Mouse (Mus musculus) limb, embryonic 15.5 days (tissue): ENCODE results near the gene Cftr. TPM values are rescaled to one million over a fixed set of nuclear protein-coding genes. Genes with fewer than 3 reads are reported as not detected.

Experiments used
- ATAC-seq: fragments of 200-750 bp; cut with Nextera tagmentation; 2 replicates; pipeline ENCODE4 v1.8.0; 2017; ENCODE audit warnings: low read depth, moderate TSS enrichment; ENCODE audit not compliant: insufficient number of reproducible peaks, low FRiP score, low TSS enrichment
- H3K27ac ChIP-seq: fragments of 300-500 bp; sonication (generic); 2 replicates; pipeline ENCODE4 v1.5.1; 2015; ENCODE audit warnings: moderate library complexity, mild to moderate bottlenecking, inconsistent platforms
- H3K27me3 ChIP-seq: fragments of 300-500 bp; sonication (generic); 2 replicates; pipeline ENCODE4 v1.6.1; 2015; ENCODE audit warnings: inconsistent platforms
- H3K36me3 ChIP-seq: fragments of 300-500 bp; sonication (generic); 2 replicates; pipeline ENCODE4 v1.6.1; 2015; ENCODE audit warnings: inconsistent platforms
- H3K4me1 ChIP-seq: fragments of 300-500 bp; sonication (generic); 2 replicates; pipeline ENCODE4 v1.6.1; 2015; ENCODE audit warnings: inconsistent platforms
- H3K4me2 ChIP-seq: fragments of 300-500 bp; sonication (generic); 2 replicates; pipeline ENCODE4 v1.6.1; 2015; ENCODE audit warnings: mild to moderate bottlenecking, inconsistent platforms
- H3K4me3 ChIP-seq: fragments of 300-500 bp; sonication (generic); 2 replicates; pipeline ENCODE4 v1.5.1; 2015; ENCODE audit warnings: mild to moderate bottlenecking, inconsistent platforms
- H3K9ac ChIP-seq: fragments of 300-500 bp; sonication (generic); 2 replicates; pipeline ENCODE4 v1.6.1; 2015; ENCODE audit warnings: inconsistent platforms
- H3K9me3 ChIP-seq: fragments of 300-500 bp; sonication (generic); 2 replicates; pipeline ENCODE4 v1.6.1; 2016; ENCODE audit warnings: inconsistent platforms
- whole genome bisulfite sequencing: fragments of 180-500 bp; shearing (Covaris S2); methylation state at CpG from one replicate; pipeline ENCODE4 v1.1.7; 2015; 5-methylcytosine and 5-hydroxymethylcytosine counted together
- polyA plus RNA-seq: library from polyadenylated mRNA; unstranded; fragments of >200 nt; fragmentation: Nextera tagmentation; extraction: Ambion mirVana; gene quantifications from 2 replicates; pipeline ENCODE4 v1.2.1, GENCODE M21; 2015

Cftr gene
- polyA plus RNA-seq: 0.12 and 0.28 TPM in 2 replicates

- H3K27me3 ChIP-seq: no peaks in the 10 kb centered on the region
- no peaks in the 10 kb centered on the region for H3K36me3 ChIP-seq
- no peaks in the 10 kb centered on the region for H3K9me3 ChIP-seq
- WGBS: 3% methylated on average over 35 of the region's 45 CpGs
- peak within 1 kb of the TSS; percentile 85 for H3K4me2 ChIP-seq
- no peaks in the 10 kb centered on the region for H3K4me1 ChIP-seq
- no peak within 1 kb of the TSS for H3K27ac ChIP-seq
- H3K9ac ChIP-seq: peak within 1 kb of the TSS; percentile 31; the same call in 1 of the 2 replicates
- 0 out of 2 replicates have a peak, but pooled peaks have one; percentile 4 for ATAC-seq
- H3K4me3 ChIP-seq: peak within 1 kb of the TSS; percentile 47
These were observed at the start of gene Cftr for GRCm38 (mm10) chr6:18170311-18170922. Gene Cftr (plus strand): TSS chr6:18170687.

- H3K27me3 ChIP-seq: no peaks in the 10 kb centered on the region
- ATAC-seq: no peak
- H3K4me2 ChIP-seq: no peak overlapping the region
- H3K9me3 ChIP-seq: no peaks in the 10 kb centered on the region
- H3K4me3 ChIP-seq: no peak overlapping the region
- H3K4me1 ChIP-seq: no peaks in the 10 kb centered on the region
- no peaks in the 10 kb centered on the region for H3K36me3 ChIP-seq
- H3K27ac ChIP-seq: no peak overlapping the region
- 68% methylated on average over 2 of the region's 2 CpGs for WGBS
- H3K9ac ChIP-seq: no peak overlapping the region
These were observed 43.1 kb upstream of the Cftr start for GRCm38 (mm10) chr6:18127206-18127983.

GRCm38 (mm10) chr6:18128059-18128458 lies 42.4 kb upstream of the Cftr start:
- WGBS: 81% methylated on average over 4 of the region's 4 CpGs
- no peaks in the 10 kb centered on the region for H3K4me1 ChIP-seq
- H3K4me3 ChIP-seq: no peak overlapping the region
- H3K27ac ChIP-seq: no peak overlapping the region
- no peak for ATAC-seq
- no peaks in the 10 kb centered on the region for H3K27me3 ChIP-seq
- H3K36me3 ChIP-seq: no peaks in the 10 kb centered on the region
- H3K4me2 ChIP-seq: no peak overlapping the region
- H3K9me3 ChIP-seq: no peaks in the 10 kb centered on the region
- H3K9ac ChIP-seq: no peak overlapping the region

- no peak overlapping the region for H3K4me3 ChIP-seq
- H3K9me3 ChIP-seq: no peaks in the 10 kb centered on the region
- H3K27ac ChIP-seq: no peak overlapping the region
- no peak for ATAC-seq
- H3K4me1 ChIP-seq: no peaks in the 10 kb centered on the region
- no peaks in the 10 kb centered on the region for H3K36me3 ChIP-seq
- 19% methylated on average over 1 of the region's 1 CpGs for WGBS
- H3K4me2 ChIP-seq: no peak overlapping the region
- no peaks in the 10 kb centered on the region for H3K27me3 ChIP-seq
- no peak overlapping the region for H3K9ac ChIP-seq
These were observed 35.2 kb upstream of the Cftr start for GRCm38 (mm10) chr6:18135246-18135645.

GRCm38 (mm10) chr6:18153031-18153430 lies 17.5 kb upstream of the Cftr start:
- ATAC-seq: no peak
- WGBS: 73% methylated on average over 4 of the region's 4 CpGs
- no peaks in the 10 kb centered on the region for H3K9me3 ChIP-seq
- H3K27me3 ChIP-seq: no peaks in the 10 kb centered on the region
- no peak overlapping the region for H3K27ac ChIP-seq
- H3K4me2 ChIP-seq: no peak overlapping the region
- no peaks in the 10 kb centered on the region for H3K36me3 ChIP-seq
- no peaks in the 10 kb centered on the region for H3K4me1 ChIP-seq
- H3K9ac ChIP-seq: no peak overlapping the region
- no peak overlapping the region for H3K4me3 ChIP-seq

GRCm38 (mm10) chr6:18169618-18170017 lies 869 bp upstream of the Cftr start:
- Histone ChIP-seq H3K36me3 (no peaks in the 10 kb centered on the region), H3K27me3 (no peaks in the 10 kb centered on the region), H3K27ac (no peak overlapping the region), H3K4me1 (no peaks in the 10 kb centered on the region), H3K9me3 (no peaks in the 10 kb centered on the region), H3K4me3 (no peak overlapping the region), H3K9ac (no peak overlapping the region), H3K4me2 (no peak overlapping the region; the same call in 1 of the 2 replicates)
- WGBS: 61% methylated on average over 1 of the region's 1 CpGs
- no peak for ATAC-seq

GRCm38 (mm10) chr6:18171614-18172013 lies 1.1 kb downstream of the Cftr start:
- Histone ChIP-seq H3K27me3 (no peaks in the 10 kb centered on the region), H3K27ac (no peak overlapping the region), H3K9ac (no peak overlapping the region), H3K4me1 (no peaks in the 10 kb centered on the region), H3K9me3 (no peaks in the 10 kb centered on the region), H3K4me3 (no peak overlapping the region), H3K36me3 (no peaks in the 10 kb centered on the region), H3K4me2 (no peak overlapping the region)
- ATAC-seq: no peak
- 57% methylated on average over 8 of the region's 8 CpGs for WGBS

GRCm38 (mm10) chr6:18177509-18177908 lies 7.0 kb downstream of the Cftr start:
- Histone ChIP-seq H3K4me2 (no peak overlapping the region), H3K9me3 (no peaks in the 10 kb centered on the region), H3K27ac (no peak overlapping the region), H3K36me3 (no peaks in the 10 kb centered on the region), H3K4me3 (no peak overlapping the region), H3K27me3 (no peaks in the 10 kb centered on the region), H3K4me1 (no peaks in the 10 kb centered on the region), H3K9ac (no peak overlapping the region)
- ATAC-seq: no peak
- WGBS: 62% methylated on average over 2 of the region's 2 CpGs

- Histone ChIP-seq H3K36me3 (no peaks in the 10 kb centered on the region), H3K27ac (no peak overlapping the region), H3K9ac (no peak overlapping the region), H3K27me3 (no peaks in the 10 kb centered on the region), H3K4me1 (no peaks in the 10 kb centered on the region), H3K4me3 (no peak overlapping the region), H3K9me3 (no peaks in the 10 kb centered on the region), H3K4me2 (no peak overlapping the region)
- WGBS: 68% methylated on average over 3 of the region's 3 CpGs
- no peak for ATAC-seq
These were observed 10.2 kb downstream of the Cftr start for GRCm38 (mm10) chr6:18180665-18181064.

- H3K9ac ChIP-seq: no peak overlapping the region
- H3K9me3 ChIP-seq: no peaks in the 10 kb centered on the region
- H3K4me3 ChIP-seq: no peak overlapping the region
- H3K4me2 ChIP-seq: no peak overlapping the region
- H3K36me3 ChIP-seq: no peaks in the 10 kb centered on the region
- no peak for ATAC-seq
- no peaks in the 10 kb centered on the region for H3K27me3 ChIP-seq
- no peaks in the 10 kb centered on the region for H3K4me1 ChIP-seq
- no peak overlapping the region for H3K27ac ChIP-seq
These were observed 12.4 kb downstream of the Cftr start for GRCm38 (mm10) chr6:18182903-18183302.

GRCm38 (mm10) chr6:18220691-18221090 lies 50.2 kb downstream of the Cftr start:
- H3K4me3 ChIP-seq: no peak overlapping the region
- H3K9me3 ChIP-seq: no peaks in the 10 kb centered on the region
- no peaks in the 10 kb centered on the region for H3K4me1 ChIP-seq
- H3K27ac ChIP-seq: no peak overlapping the region
- H3K9ac ChIP-seq: no peak overlapping the region
- H3K27me3 ChIP-seq: no peaks in the 10 kb centered on the region
- no peak overlapping the region for H3K4me2 ChIP-seq
- no peak for ATAC-seq
- H3K36me3 ChIP-seq: no peaks in the 10 kb centered on the region
- 73% methylated on average over 1 of the region's 1 CpGs for WGBS

- no peaks in the 10 kb centered on the region for H3K27me3 ChIP-seq
- H3K4me1 ChIP-seq: no peaks in the 10 kb centered on the region
- WGBS: 93% methylated on average over 4 of the region's 4 CpGs
- no peaks in the 10 kb centered on the region for H3K9me3 ChIP-seq
- no peaks in the 10 kb centered on the region for H3K36me3 ChIP-seq
- H3K4me3 ChIP-seq: no peak overlapping the region
- no peak for ATAC-seq
- no peak overlapping the region for H3K4me2 ChIP-seq
- H3K27ac ChIP-seq: no peak overlapping the region
- no peak overlapping the region for H3K9ac ChIP-seq
These were observed 52.7 kb downstream of the Cftr start for GRCm38 (mm10) chr6:18223206-18223605.
